Mouse (Mus musculus): ENCODE results near the gene Polr1d.
A peak's percentile ranks its signal among the peaks of the same experiment; 100 is the strongest.

Gene Polr1d

GRCm38 (mm10) chr5:147055572-147056245, 21.1 kb upstream of the Polr1d start:
- DNase-seq (ENCODE audit: low read depth, low spot score) = no peak

GRCm38 (mm10) chr5:147056712-147057290, 20.0 kb upstream of the Polr1d start:
- no peak for DNase-seq (ENCODE audit: low read depth, low spot score)

GRCm38 (mm10) chr5:147057626-147058414, 19.0 kb upstream of the Polr1d start:
- DNase-seq (ENCODE audit: low read depth, low spot score) = no peak

DNA sequence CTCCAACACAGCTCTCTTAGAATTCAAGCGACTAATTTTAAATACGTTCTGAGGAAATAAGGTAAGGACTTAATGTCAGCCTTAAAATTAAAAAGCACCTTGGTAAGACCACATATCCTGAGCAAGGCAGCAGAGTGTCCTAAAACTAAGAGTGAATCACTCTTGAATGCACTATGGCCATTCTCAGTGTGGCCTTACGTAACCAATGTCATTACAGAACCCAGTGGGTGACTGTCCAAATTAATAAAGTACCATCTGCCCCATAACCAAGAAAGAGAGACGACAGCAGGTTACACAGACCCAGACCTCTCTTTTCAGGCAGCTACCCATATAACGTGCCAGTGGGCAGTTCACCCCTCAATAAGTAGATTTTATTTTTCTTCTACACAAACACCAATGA, 18.2 kb upstream of the Polr1d start:
- DNase-seq (ENCODE audit: low read depth, low spot score) = no peak

DNA sequence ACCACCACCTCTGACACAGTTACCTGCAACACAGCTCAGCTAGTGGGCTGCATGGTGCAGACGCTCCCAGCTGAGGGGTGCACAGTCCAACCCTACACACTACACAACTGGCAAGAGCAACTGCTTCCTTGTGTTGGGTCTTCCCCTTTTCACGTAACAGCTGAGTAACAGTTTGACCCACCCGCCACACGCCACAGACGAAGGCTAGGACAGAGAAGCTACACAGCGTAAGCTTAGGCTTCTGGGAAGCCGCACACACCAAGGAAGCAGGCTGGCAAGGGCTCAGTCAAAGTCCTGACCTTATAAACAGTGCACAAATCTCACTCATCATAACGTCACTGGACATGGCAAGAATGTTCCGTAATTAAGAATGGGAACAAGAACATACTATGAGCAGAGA, 17.5 kb upstream of the Polr1d start:
- DNase-seq (ENCODE audit: low read depth, low spot score) = no peak

DNA sequence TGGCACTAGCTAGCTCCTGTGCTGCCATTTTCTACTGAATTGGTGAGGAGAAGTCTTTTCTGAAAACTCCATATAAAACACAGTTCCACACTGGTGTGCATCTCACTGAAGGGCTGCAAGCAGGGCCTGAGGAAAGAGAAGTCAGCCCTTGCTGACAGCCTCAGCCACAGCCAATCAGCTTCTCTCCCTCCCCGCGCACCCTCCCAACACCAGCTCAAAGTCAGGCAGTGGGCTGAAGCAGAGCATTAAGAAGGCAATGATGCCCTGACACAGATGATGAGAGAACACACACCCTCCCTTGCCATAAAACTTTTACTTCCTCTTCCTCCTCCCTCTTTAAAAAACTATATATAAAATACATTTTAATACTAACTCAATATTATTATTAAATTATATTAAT, 16.8 kb upstream of the Polr1d start:
- DNase-seq (ENCODE audit: low read depth, low spot score) = no peak

DNA sequence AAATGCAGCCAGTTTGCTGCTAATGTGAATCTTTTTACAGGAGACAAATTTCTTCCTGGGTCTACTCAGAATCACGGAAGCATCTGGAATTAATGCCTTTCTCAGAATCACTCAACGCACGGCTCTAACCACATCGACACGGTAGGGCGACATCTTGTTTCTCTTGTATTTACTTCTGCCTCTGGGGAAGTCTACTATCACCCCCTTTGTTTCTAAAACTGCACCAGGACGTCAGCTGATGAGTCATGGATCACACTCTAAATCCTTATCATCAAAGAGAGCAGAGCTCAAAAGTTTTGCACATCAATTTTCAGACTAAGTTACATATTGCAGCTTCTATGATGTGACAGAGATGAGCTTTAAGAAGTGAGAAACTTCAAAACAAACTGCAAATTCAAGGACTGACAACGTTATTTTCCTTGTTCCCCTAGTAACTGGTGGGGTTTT, 13.6 kb upstream of the Polr1d start:
- no peak for DNase-seq (ENCODE audit: low read depth, low spot score)

- DNase-seq (ENCODE audit: low read depth, low spot score) = no peak
Observed at GRCm38 (mm10) chr5:147066129-147066528, 10.7 kb upstream of the Polr1d start.

DNA sequence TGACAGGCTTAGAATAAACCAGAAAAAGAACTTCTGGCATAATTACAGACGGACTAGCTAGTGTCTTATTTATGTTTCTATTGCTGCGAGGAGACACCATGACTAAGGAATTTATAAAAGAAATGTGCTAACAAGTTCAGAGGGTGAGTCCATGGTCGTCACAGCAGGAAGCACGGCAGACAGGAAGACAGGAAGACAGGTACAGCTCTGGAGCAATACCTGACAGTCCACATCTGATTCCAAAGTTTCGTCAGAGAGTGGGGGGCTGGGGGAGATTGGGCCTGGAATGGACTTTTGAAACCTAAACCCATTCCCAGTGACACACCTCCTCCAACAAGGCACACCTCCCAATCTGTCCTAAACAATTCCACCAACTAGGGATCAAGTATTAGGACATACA, 9.9 kb upstream of the Polr1d start:
- no peak for DNase-seq (ENCODE audit: low read depth, low spot score)

DNA sequence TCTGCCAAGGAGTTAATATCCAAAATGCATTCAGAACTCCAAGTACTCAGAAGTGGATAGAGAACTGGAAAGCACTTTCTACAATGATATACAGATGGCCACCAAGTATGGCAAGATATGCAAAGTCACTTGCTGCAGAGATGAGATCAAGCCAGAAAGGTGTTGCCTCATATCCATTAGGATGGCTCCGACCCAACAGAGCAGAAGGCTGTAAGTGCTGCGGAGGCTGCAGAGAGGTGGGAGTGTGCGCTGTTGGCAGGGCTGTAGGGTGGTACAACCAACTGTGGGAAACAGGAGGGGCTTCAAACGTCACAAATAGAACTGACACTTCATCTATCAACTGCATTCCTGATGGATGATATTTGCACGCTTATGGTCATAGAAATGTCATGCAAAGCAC, 8.0 kb upstream of the Polr1d start:
- no peak for DNase-seq (ENCODE audit: low read depth, low spot score)

- no peak for DNase-seq (ENCODE audit: low read depth, low spot score)
Observed at GRCm38 (mm10) chr5:147070791-147071516, 5.9 kb upstream of the Polr1d start.

- no peak for DNase-seq (ENCODE audit: low read depth, low spot score)
Observed at GRCm38 (mm10) chr5:147071886-147072285, 5.0 kb upstream of the Polr1d start.

GRCm38 (mm10) chr5:147073805-147074204, 3.0 kb upstream of the Polr1d start:
- DNase-seq (ENCODE audit: low read depth, low spot score) = no peak

GRCm38 (mm10) chr5:147075103-147076025, 1.5 kb upstream of the Polr1d start:
- DNase-seq (ENCODE audit: low read depth, low spot score) = no peak

- peak; percentile 98 for DNase-seq (ENCODE audit: low read depth, low spot score)
Observed at GRCm38 (mm10) chr5:147076026-147076798, 638 bp upstream of the Polr1d start, which contains the start of gene Lnx2. Gene Lnx2, minus strand, starts transcription at chr5:147076586.

- peak; percentile 83 for DNase-seq (ENCODE audit: low read depth, low spot score)
Observed at GRCm38 (mm10) chr5:147077305-147078034, 620 bp downstream of the Polr1d start.

DNA sequence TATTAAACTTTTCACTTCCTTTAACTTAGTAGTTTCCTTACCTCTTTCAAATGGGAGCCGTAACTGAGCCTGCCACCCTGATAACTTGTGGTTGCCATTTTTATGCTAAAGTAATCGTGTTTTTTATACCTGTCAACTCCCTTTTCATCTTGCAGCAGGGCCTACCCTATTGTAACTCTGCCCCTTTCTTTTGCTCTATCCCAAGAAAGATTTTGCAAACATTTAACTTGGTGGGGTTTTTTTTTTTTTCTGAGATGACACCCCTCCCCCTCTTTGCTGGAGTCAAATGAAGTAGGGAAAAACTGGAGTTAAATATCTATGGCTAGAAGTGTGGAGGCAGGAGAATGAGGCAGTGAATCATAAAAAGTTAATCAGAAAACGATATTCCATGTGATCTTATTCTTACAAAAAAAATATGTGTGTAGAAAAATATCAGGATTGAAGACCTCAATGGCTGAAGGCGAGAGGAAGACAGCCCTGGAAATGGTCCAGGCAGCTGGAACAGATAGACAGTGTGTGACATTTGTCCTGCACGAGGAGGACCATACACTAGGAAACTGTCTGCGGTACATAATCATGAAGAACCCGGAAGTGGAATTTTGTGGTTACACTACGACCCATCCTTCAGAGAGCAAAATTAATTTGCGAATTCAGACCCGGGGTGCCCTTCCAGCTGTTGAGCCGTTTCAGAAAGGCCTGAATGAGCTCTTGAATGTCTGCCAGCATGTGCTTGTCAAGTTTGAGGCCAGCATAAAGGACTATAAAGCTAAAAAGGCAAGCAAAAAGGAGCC, 1.5 kb downstream of the Polr1d start:
- no peak for DNase-seq (ENCODE audit: low read depth, low spot score)

GRCm38 (mm10) chr5:147085201-147085894, 8.5 kb downstream of the Polr1d start:
- DNase-seq (ENCODE audit: low read depth, low spot score) = no peak

All from forelimb bud, embryonic 11.5 days (tissue).